Mouse (Mus musculus) liver, embryonic 14.5 days (tissue): ENCODE results near the gene Cphx3. TPM values are rescaled to one million over a fixed set of nuclear protein-coding genes. Genes with fewer than 3 reads are reported as not detected.
A peak's percentile ranks its signal among the peaks of the same experiment; 100 is the strongest.
"Not testable (repeated sequence)": the region's sequence is repeated elsewhere in the genome, so short reads cannot be mapped to it uniquely, and the experiment has no call there.

Experiments used
- ATAC-seq: fragments of 200-750 bp; cut with Nextera tagmentation; 2 replicates; pipeline ENCODE4 v1.8.0; 2017; ENCODE audit warnings: moderate number of reproducible peaks, mild to moderate bottlenecking, moderate library complexity; ENCODE audit not compliant: insufficient read depth
- DNase-seq, 3 experiments: peaks; one replicate each; pipeline ENCODE4 v3.0.0-alpha.2; 2012 to 2013; ENCODE audit warnings: low read depth in 3 of 3, low spot score in 3 of 3
- H3K27ac ChIP-seq: fragments of 300-500 bp; sonication (generic); 2 replicates; pipeline ENCODE4 v1.5.1; 2014; ENCODE audit warnings: moderate library complexity, mild to moderate bottlenecking, control low read depth, inconsistent platforms
- H3K27me3 ChIP-seq: fragments of 300-500 bp; sonication (generic); 2 replicates; pipeline ENCODE4 v1.6.1; 2014; ENCODE audit warnings: mild to moderate bottlenecking, low read length, moderate library complexity; ENCODE audit not compliant: control insufficient read depth, insufficient read depth
- H3K36me3 ChIP-seq: fragments of 300-500 bp; sonication (generic); replicated peaks from 2 replicates; pipeline ENCODE4 v1.6.1; 2014; ENCODE audit warnings: low read depth; ENCODE audit not compliant: control insufficient read depth, insufficient read depth
- H3K4me1 ChIP-seq, 2 experiments: fragments of 200-500 bp in 1 of 2; fragments of 300-500 bp in 1 of 2; sonication (generic) in 1 of 2; replicated peaks; 2 replicates each; pipeline ENCODE4 v1.6.1; 2012 to 2014; ENCODE audit warnings: antibody characterized with exemption in 1 of 2, inconsistent platforms in 1 of 2, low read length in 1 of 2; ENCODE audit not compliant: control insufficient read depth in 2 of 2, insufficient read depth in 2 of 2
- H3K4me2 ChIP-seq: fragments of 300-500 bp; sonication (generic); 2 replicates; pipeline ENCODE4 v1.6.1; 2014; ENCODE audit warnings: low read depth, mild to moderate bottlenecking, control low read depth, moderate library complexity
- H3K4me3 ChIP-seq, 2 experiments: fragments of 200-500 bp in 1 of 2; fragments of 300-500 bp in 1 of 2; sonication (generic) in 1 of 2; 2 replicates each; pipeline ENCODE4 v1.5.1; 2012 to 2014; ENCODE audit warnings: low read depth in 2 of 2, low read length in 2 of 2, mild to moderate bottlenecking in 2 of 2, control low read depth in 1 of 2, inconsistent platforms in 1 of 2, moderate library complexity in 1 of 2; ENCODE audit not compliant: insufficient read depth in 1 of 2
- H3K9ac ChIP-seq: fragments of 300-500 bp; sonication (generic); replicated peaks from 2 replicates; pipeline ENCODE4 v1.6.1; 2014; ENCODE audit warnings: mild to moderate bottlenecking, control low read depth, moderate library complexity
- H3K9me3 ChIP-seq: fragments of 300-500 bp; sonication (generic); 2 replicates; pipeline ENCODE4 v1.6.1; 2016; ENCODE audit warnings: low read length, mixed read lengths; ENCODE audit not compliant: control insufficient read depth
- WGBS: fragments of 180-500 bp; shearing (Covaris S2); extraction: QIAGEN DNeasy Blood & Tissue Kit; methylation state at CpG from one replicate; pipeline ENCODE4 v1.1.7; 2014; ENCODE audit not compliant: insufficient replicate concordance; 5-methylcytosine and 5-hydroxymethylcytosine counted together
- polyA plus RNA-seq, 2 experiments: library from polyadenylated mRNA; depleted of rRNA in 1 of 2; stranded (reverse) in 1 of 2; unstranded in 1 of 2; fragments of >200 nt; fragmentation: Nextera tagmentation in 1 of 2; extraction: Ambion mirVana in 1 of 2; gene quantifications; 2 replicates each; pipeline versions ENCODE4 v1.2.1 to v1.2.3; 2012 to 2014

The Cphx3 gene
- polyA plus RNA-seq, 2 experiments, result not detected

DNA sequence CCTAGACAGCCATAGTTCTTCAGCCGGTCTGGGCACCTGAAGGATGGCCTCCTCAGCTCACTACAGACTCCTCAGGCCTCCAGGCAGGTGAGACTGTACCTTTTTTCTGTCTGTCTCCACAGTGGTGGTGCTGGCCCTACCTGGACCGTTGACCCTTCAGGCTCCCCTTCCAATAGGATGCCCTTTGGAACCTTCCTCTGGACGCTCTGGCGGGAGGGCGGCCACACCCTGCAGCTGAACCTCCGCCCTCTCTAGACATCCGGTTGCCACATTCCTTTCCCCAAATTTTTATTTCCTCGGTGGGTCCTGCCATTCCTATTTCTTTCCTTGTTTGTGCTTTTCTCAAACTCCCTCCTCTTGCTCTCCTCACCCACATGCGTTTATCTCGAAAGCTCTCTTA, 99.6 kb downstream of the Cphx3 start:
- ATAC-seq, result not testable (repeated sequence)

DNA sequence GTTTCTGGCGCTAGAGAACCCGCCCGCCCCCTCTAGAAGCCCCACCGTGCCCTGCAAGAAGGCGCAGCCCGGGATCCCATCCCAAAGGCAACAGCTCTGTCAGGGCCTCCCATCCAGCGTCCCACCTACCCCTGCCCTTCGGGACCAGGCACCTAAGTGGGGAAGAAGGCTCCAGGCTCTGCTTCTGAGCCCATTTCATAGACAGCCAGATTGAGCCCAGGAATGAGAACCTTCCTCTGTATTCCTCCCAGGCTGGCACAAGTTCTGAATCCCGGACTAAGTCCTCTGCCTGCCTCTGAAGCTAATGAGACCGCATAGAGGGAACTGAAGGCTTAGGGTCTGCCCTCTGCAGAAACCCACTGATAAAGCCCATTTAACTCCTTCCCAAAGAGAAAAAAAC, 100.3 kb downstream of the Cphx3 start, which contains the start of gene Plac9b:
TSS of gene Plac9b (minus strand) at position 101 of the 400 bp plus-strand sequence.
- not testable (repeated sequence) for H3K9me3 ChIP-seq, H3K4me3 ChIP-seq, H3K9ac ChIP-seq, H3K36me3 ChIP-seq, H3K4me2 ChIP-seq, H3K27ac ChIP-seq, ATAC-seq, DNase-seq, H3K27me3 ChIP-seq, H3K4me1 ChIP-seq
- no CpG with 5 or more reads among the region's 10 CpGs for WGBS

More for the DNA sequence above, 99.6 kb downstream of the Cphx3 start:
- H3K27ac ChIP-seq, H3K4me1 ChIP-seq, H3K27me3 ChIP-seq, H3K36me3 ChIP-seq, DNase-seq, H3K4me2 ChIP-seq, H3K9me3 ChIP-seq, H3K9ac ChIP-seq, H3K4me3 ChIP-seq: not testable (repeated sequence)
- WGBS, result no CpG with 5 or more reads among the region's 10 CpGs

DNA sequence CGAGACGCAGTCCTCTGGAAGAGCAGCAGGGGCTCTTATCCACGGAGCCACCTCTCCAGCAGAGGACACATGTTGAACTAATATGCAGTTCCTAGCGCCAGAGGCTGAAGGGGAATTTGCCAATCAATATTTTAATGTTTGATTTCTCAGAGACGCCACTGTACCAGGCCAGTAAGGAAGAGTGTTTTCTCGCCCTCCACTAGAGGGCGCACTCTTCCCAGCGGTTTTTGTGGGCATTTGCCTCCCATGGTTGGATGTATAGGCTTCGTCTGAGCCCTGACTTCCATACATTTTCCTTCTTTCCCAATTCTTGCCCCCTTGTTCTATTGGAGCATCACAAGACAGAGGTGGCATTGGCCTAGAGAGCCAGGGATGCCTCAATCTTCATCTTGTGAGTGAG, 104.5 kb downstream of the Cphx3 start:
- H3K36me3 ChIP-seq, DNase-seq, H3K27me3 ChIP-seq, H3K4me1 ChIP-seq, ATAC-seq, H3K4me3 ChIP-seq, H3K27ac ChIP-seq, H3K9ac ChIP-seq, H3K4me2 ChIP-seq, H3K9me3 ChIP-seq: not testable (repeated sequence)
- no CpG with 5 or more reads among the region's 9 CpGs for WGBS

DNA sequence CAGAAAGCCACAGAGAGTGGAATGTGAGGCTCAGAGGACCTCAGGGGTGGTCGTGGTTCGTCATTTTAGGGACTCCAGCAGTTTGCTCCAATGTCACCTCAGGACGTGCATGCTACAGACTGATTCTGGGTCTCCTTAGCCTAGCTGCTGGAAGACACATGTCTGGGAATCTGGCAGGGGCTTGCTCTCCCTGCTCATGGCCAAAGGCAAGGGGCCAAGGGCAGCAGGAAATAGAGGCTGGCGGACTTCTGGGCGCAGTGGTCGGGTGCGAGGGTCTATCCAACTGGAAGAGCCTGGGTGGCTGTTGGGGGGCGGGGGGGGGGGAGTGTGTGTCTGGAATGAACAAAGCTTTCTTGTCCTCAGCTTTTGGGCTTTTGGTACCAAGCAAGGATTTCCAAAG, 106.3 kb downstream of the Cphx3 start:
- not testable (repeated sequence) for H3K4me3 ChIP-seq, H3K4me1 ChIP-seq, H3K9me3 ChIP-seq, H3K27ac ChIP-seq, H3K36me3 ChIP-seq, H3K9ac ChIP-seq, ATAC-seq, H3K4me2 ChIP-seq, H3K27me3 ChIP-seq, DNase-seq
- no CpG with 5 or more reads among the region's 8 CpGs for WGBS

DNA sequence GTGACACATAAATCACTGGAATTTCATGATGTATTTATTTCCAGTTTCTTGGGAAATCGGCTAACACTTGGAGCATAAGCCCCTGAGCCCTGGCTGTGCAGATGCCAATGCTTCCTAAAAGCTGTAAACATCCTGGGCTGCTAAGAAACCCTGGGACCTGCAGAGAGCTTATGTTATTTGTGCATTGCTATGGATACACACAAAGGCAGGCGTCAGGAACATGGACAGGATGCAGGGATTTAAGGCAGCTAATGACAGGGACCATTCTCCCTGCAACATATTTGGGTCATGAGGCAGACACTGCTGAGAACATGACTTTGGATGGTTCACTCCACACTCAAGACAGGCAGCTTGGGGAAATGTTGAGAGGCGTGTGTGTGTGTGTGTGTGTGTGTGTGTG, 115.8 kb downstream of the Cphx3 start:
- not testable (repeated sequence) for H3K4me1 ChIP-seq, DNase-seq, H3K27me3 ChIP-seq, H3K4me3 ChIP-seq, H3K36me3 ChIP-seq, H3K4me2 ChIP-seq, H3K9ac ChIP-seq, H3K9me3 ChIP-seq, ATAC-seq, H3K27ac ChIP-seq
- no CpG with 5 or more reads among the region's 3 CpGs for WGBS

DNA sequence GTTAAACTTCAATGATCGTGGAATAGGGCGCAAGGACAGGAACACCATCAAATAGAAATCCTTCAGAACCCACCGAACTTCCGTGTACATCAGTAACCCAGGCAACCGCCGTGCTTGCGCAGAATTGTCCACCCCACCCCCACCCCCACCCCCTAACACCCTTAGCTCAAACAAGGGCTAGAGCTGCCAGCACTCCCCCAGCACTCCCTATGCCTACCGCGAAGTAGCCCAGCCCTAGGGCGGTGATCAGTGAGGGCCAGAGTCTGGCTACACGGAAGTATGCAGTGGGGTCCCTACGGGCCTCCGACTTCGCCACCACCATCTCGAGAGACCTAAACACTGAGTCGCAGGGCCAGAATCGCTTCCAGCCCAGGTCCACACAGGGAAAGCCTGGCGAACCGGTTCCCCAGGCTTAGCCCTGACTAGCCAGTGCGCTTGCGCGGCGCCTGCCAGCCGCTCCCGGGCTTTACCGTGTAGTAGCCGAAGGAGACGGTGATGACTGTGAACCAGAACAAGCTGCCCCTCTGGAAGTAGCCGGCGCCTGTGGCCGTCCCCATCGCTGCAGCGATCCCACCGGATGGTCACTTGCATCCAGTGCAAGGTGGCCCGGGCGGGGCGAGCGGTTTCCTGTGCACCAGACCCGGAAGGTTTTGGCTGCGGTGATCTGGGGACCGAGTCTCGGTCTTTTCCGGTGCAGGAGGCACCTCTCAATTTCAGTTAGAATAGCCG, 124.3 kb downstream of the Cphx3 start:
- H3K4me1 ChIP-seq, H3K9me3 ChIP-seq, H3K27ac ChIP-seq, H3K36me3 ChIP-seq, H3K27me3 ChIP-seq, H3K4me3 ChIP-seq, DNase-seq, H3K9ac ChIP-seq, H3K4me2 ChIP-seq: not testable (repeated sequence)
- ATAC-seq, result peak; percentile 78
- WGBS, result no CpG with 5 or more reads among the region's 44 CpGs

DNA sequence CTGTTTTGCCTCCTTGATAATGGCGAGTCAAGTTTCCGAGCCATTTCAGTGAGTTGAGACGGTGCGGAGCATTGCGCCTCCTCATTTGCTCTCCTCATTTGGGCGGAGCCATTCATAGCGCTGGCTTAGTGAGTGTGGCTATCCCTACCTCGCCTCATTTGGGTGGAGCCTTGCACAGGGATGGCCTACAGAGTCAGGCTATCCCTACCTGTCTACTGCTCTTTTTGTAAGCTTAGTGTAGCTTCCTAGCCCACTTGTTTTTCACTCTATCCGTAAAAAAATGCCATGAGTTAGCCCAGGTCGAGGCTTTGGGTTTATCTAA, 124.8 kb downstream of the Cphx3 start, which contains the start of gene Tmem254b:
TSS of gene Tmem254b (minus strand) at position 116 of the 322 bp plus-strand sequence.
- not testable (repeated sequence) for H3K4me1 ChIP-seq, H3K9me3 ChIP-seq, H3K9ac ChIP-seq, H3K4me2 ChIP-seq, H3K36me3 ChIP-seq, H3K4me3 ChIP-seq, H3K27me3 ChIP-seq, DNase-seq, H3K27ac ChIP-seq
- no CpG with 5 or more reads among the region's 10 CpGs for WGBS
- peak; percentile 87 for ATAC-seq

DNA sequence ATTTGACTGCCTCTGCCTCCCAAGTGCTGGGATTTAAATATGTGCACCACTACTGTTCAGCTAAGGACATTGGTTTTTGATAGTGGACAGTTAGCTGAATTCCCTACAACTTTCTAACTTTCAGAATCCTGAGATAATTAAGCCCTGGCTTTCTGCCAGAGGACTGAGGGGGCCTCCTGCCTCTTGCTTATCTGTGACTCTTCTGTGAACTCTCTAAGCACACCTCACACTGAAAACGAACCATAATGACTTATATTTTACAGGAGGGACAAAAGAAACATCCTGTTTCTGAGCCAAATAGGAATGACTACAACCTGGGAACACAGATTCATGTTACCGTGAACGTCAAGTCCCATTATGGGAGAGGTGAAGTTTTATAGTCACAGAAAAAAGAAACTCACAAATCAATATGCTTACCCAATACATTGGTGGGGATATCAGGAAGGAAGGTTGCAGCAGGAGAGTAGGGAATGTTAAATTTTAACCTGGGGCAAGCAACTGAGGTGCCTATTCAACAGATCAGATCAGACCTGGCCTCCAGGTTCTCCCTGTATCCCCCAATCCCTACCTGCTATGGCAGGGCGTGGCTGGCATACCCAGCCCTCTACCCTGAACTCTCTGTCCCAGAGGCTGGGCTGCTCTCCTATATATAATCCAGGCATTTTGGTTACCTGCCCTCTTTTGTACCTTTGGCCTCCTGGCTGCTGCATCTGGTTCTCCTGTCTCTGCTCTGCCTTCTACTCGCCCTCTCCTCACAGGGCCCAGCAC, 134.3 kb downstream of the Cphx3 start:
- not testable (repeated sequence) for DNase-seq, H3K36me3 ChIP-seq, H3K9ac ChIP-seq, H3K4me3 ChIP-seq, H3K4me2 ChIP-seq, H3K27ac ChIP-seq, H3K27me3 ChIP-seq, H3K9me3 ChIP-seq, H3K4me1 ChIP-seq
- no CpG with 5 or more reads among the region's 5 CpGs for WGBS
- peak; percentile 78 for ATAC-seq
